Mouse (Mus musculus) forebrain, postnatal 0 days (tissue): ENCODE data around the gene Khdc1c. TPM values are rescaled to one million over a fixed set of nuclear protein-coding genes. Genes with fewer than 3 reads are reported as not detected.
"Not testable (repeated sequence)": the region's sequence is repeated elsewhere in the genome, so short reads cannot be mapped to it uniquely, and the experiment has no call there.

Experiments
- ATAC-seq: fragments of 200-750 bp; cut with Nextera tagmentation; 2 replicates; pipeline ENCODE4 v1.8.0; 2017; ENCODE audit warnings: mild to moderate bottlenecking, moderate library complexity
- DNase-seq: peaks from one replicate; pipeline ENCODE4 v3.0.0-alpha.2; 2015
- H3K27ac ChIP-seq: fragments of 300-500 bp; sonication (generic); 2 replicates; pipeline ENCODE4 v1.5.1; 2014; ENCODE audit warnings: low read depth, mild to moderate bottlenecking, antibody characterized with exemption, low read length, moderate library complexity, mixed read lengths
- H3K27me3 ChIP-seq: fragments of 300-500 bp; sonication (generic); 2 replicates; pipeline ENCODE4 v1.6.1; 2014; ENCODE audit warnings: mild to moderate bottlenecking, low read length, mixed read lengths; ENCODE audit not compliant: insufficient read depth
- H3K36me3 ChIP-seq: fragments of 300-500 bp; sonication (generic); 2 replicates; pipeline ENCODE4 v1.6.1; 2014; ENCODE audit warnings: mild to moderate bottlenecking, moderate library complexity; ENCODE audit not compliant: insufficient read depth
- H3K4me1 ChIP-seq: fragments of 300-500 bp; sonication (generic); 2 replicates; pipeline ENCODE4 v1.6.1; 2014; ENCODE audit warnings: antibody characterized with exemption; ENCODE audit not compliant: insufficient read depth
- H3K4me2 ChIP-seq: fragments of 300-500 bp; sonication (generic); 2 replicates; pipeline ENCODE4 v1.6.1; 2014; ENCODE audit warnings: low read depth, mild to moderate bottlenecking, moderate library complexity
- H3K4me3 ChIP-seq: fragments of 300-500 bp; sonication (generic); 2 replicates; pipeline ENCODE4 v1.5.1; 2014; ENCODE audit warnings: low read depth, low read length, mixed read lengths
- H3K9ac ChIP-seq: fragments of 300-500 bp; sonication (generic); 2 replicates; pipeline ENCODE4 v1.6.1; 2014; ENCODE audit warnings: mild to moderate bottlenecking
- H3K9me3 ChIP-seq: fragments of 300-500 bp; sonication (generic); 2 replicates; pipeline ENCODE4 v1.6.1; 2016; ENCODE audit warnings: low read length
- CTCF ChIP-seq: sonication (generic); IDR thresholded peaks from 2 replicates; pipeline ENCODE4 v1.5.1; 2016; ENCODE audit warnings: antibody characterized with exemption, control low read depth, low read depth
- WGBS: fragments of 180-500 bp; shearing (Covaris S2); extraction: QIAGEN DNeasy Blood & Tissue Kit; methylation state at CpG from one replicate; pipeline ENCODE4 v1.1.7; 2014; 5-methylcytosine and 5-hydroxymethylcytosine counted together
- polyA plus RNA-seq: library from polyadenylated mRNA; unstranded; fragments of >200 nt; fragmentation: Nextera tagmentation; extraction: Ambion mirVana; gene quantifications from 2 replicates; pipeline ENCODE4 v1.2.1, GENCODE M21; 2015
- total RNA-seq: library from RNA; depleted of rRNA; stranded (reverse); fragments of >200 nt; gene quantifications from 2 replicates; pipeline ENCODE4 v1.2.3, GENCODE M21; 2014

Khdc1c gene
- total and polyA plus RNA-seq, 2 experiments from 2014 or later, result not detected

- ATAC-seq (no peak), DNase-seq (no peak)
- Histone ChIP-seq H3K27me3 (no peaks in the 10 kb centered on the region), H3K9ac (no peak overlapping the region), H3K4me1 (no peaks in the 10 kb centered on the region), H3K36me3 (no peaks in the 10 kb centered on the region), H3K27ac (no peak overlapping the region), H3K4me3 (no peak overlapping the region), H3K4me2 (no peak overlapping the region), H3K9me3 (no peaks in the 10 kb centered on the region)
- TF ChIP-seq CTCF, result no peak
- WGBS, result 82% methylated on average over 16 of the region's 16 CpGs
Observed at GRCm38 (mm10) chr1:21333222-21333973, 34.7 kb upstream of the Khdc1c start.

GRCm38 (mm10) chr1:21335836-21336235 lies 32.3 kb upstream of the Khdc1c start:
- TF ChIP-seq CTCF, result no peak
- Histone ChIP-seq H3K36me3 (no peaks in the 10 kb centered on the region), H3K4me1 (no peaks in the 10 kb centered on the region), H3K9me3 (no peaks in the 10 kb centered on the region), H3K9ac (no peak overlapping the region), H3K27ac (no peak overlapping the region), H3K27me3 (no peaks in the 10 kb centered on the region), H3K4me2 (no peak overlapping the region), H3K4me3 (no peak overlapping the region)
- ATAC-seq (no peak), DNase-seq (no peak)

- WGBS, result 96% methylated on average over 1 of the region's 1 CpGs
- ATAC-seq (no peak), DNase-seq (no peak)
- Histone ChIP-seq H3K4me2 (no peak overlapping the region), H3K9ac (no peak overlapping the region), H3K36me3 (no peaks in the 10 kb centered on the region), H3K4me3 (no peak overlapping the region), H3K27me3 (no peaks in the 10 kb centered on the region), H3K9me3 (no peaks in the 10 kb centered on the region), H3K4me1 (no peaks in the 10 kb centered on the region), H3K27ac (no peak overlapping the region)
- TF ChIP-seq CTCF, result no peak
Observed at GRCm38 (mm10) chr1:21340745-21341144, 27.4 kb upstream of the Khdc1c start.

GRCm38 (mm10) chr1:21344253-21344652 lies 23.9 kb upstream of the Khdc1c start:
- Histone ChIP-seq H3K4me3 (no peak overlapping the region), H3K4me1 (no peaks in the 10 kb centered on the region), H3K27me3 (no peaks in the 10 kb centered on the region), H3K27ac (no peak overlapping the region), H3K9ac (no peak overlapping the region), H3K36me3 (no peaks in the 10 kb centered on the region), H3K4me2 (no peak overlapping the region), H3K9me3 (no peaks in the 10 kb centered on the region)
- 67% methylated on average over 4 of the region's 4 CpGs for WGBS
- ATAC-seq, result peak; percentile 48; the same call in 1 of the 2 replicates
- DNase-seq, result peak; percentile 69
- peak; percentile 79 for TF ChIP-seq CTCF

GRCm38 (mm10) chr1:21344752-21345151 lies 23.4 kb upstream of the Khdc1c start:
- not testable (repeated sequence) for H3K36me3 ChIP-seq, H3K9me3 ChIP-seq, H3K9ac ChIP-seq, H3K4me1 ChIP-seq, DNase-seq, ATAC-seq, H3K4me3 ChIP-seq, H3K4me2 ChIP-seq, H3K27ac ChIP-seq, H3K27me3 ChIP-seq
- WGBS, result 92% methylated on average over 7 of the region's 7 CpGs

- ATAC-seq (no peak), DNase-seq (no peak)
- Histone ChIP-seq H3K4me3 (no peak within 1 kb of the TSS), H3K4me2 (no peak within 1 kb of the TSS), H3K27me3 (no peaks in the 10 kb centered on the region), H3K4me1 (no peaks in the 10 kb centered on the region), H3K27ac (no peak within 1 kb of the TSS), H3K9me3 (no peaks in the 10 kb centered on the region), H3K9ac (no peak within 1 kb of the TSS), H3K36me3 (no peaks in the 10 kb centered on the region)
- 70% methylated on average over 2 of the region's 2 CpGs for WGBS
- TF ChIP-seq CTCF, result no peak
Observed at GRCm38 (mm10) chr1:21349341-21349740, 18.8 kb upstream of the Khdc1c start, which contains the start of gene Khdc1a. TSS of gene Khdc1a (plus strand) at chr1:21349641.

- no peaks in the 10 kb centered on the region for H3K36me3 ChIP-seq
- no peak for TF ChIP-seq CTCF
- 80% methylated on average over 1 of the region's 1 CpGs for WGBS
- H3K4me2 ChIP-seq, result no peak within 1 kb of the TSS
- H3K27me3 ChIP-seq, result no peaks in the 10 kb centered on the region
- no peaks in the 10 kb centered on the region for H3K9me3 ChIP-seq
- no peak within 1 kb of the TSS for H3K9ac ChIP-seq
- ATAC-seq (no peak), DNase-seq (no peak)
- H3K4me1 ChIP-seq, result no peaks in the 10 kb centered on the region
- no peak within 1 kb of the TSS for H3K4me3 ChIP-seq
- H3K27ac ChIP-seq, result no peak within 1 kb of the TSS
Observed at GRCm38 (mm10) chr1:21383256-21383655, 15.1 kb downstream of the Khdc1c start, which contains the start of gene Khdc1b. TSS of gene Khdc1b (plus strand) at chr1:21383556.
